Mouse (Mus musculus) telencephalon, adult 2 months (tissue): ENCODE measurements around the gene Pes1.

Experiments
- DNase-seq: peaks from one replicate; pipeline ENCODE4 v3.0.0-alpha.2; 2011; ENCODE audit warnings: low read depth, low spot score

Pes1 gene

GRCm38 (mm10) chr11:3963155-3963554 is 620 bp upstream of the Pes1 start:
- no peak for DNase-seq

- no peak for DNase-seq
Measured at GRCm38 (mm10) chr11:3964416-3965172, 819 bp downstream of the Pes1 start.

- DNase-seq, result no peak
Measured at GRCm38 (mm10) chr11:3969837-3970236, 6.1 kb downstream of the Pes1 start.

- DNase-seq, result no peak
Measured at GRCm38 (mm10) chr11:3970361-3970760, 6.6 kb downstream of the Pes1 start.

GRCm38 (mm10) chr11:3973081-3973480 is 9.3 kb downstream of the Pes1 start:
- DNase-seq, result no peak

- no peak for DNase-seq
Measured at GRCm38 (mm10) chr11:3974311-3974710, 10.5 kb downstream of the Pes1 start.

GRCm38 (mm10) chr11:3976678-3977077 is 12.9 kb downstream of the Pes1 start, which contains the start of gene 4930556J24Rik:
Gene 4930556J24Rik, minus strand, starts transcription at chr11:3976778.
- DNase-seq, result no peak

GRCm38 (mm10) chr11:3978421-3978820 is 14.6 kb downstream of the Pes1 start:
- no peak for DNase-seq

GRCm38 (mm10) chr11:3981536-3981935 is 17.8 kb downstream of the Pes1 start:
- no peak for DNase-seq

- DNase-seq, result no peak
Measured at GRCm38 (mm10) chr11:3982275-3983209, 18.8 kb downstream of the Pes1 start.

GRCm38 (mm10) chr11:3983291-3983862 is 19.6 kb downstream of the Pes1 start, which contains the start of gene Gal3st1:
Gene Gal3st1, plus strand, starts transcription at chr11:3983636.
- peak; percentile 76 for DNase-seq

- DNase-seq, result no peak
Measured at GRCm38 (mm10) chr11:3983863-3984745, 20.3 kb downstream of the Pes1 start.

- no peak for DNase-seq
Measured at GRCm38 (mm10) chr11:3989748-3990147, 26.0 kb downstream of the Pes1 start.

- no peak for DNase-seq
Measured at GRCm38 (mm10) chr11:3993132-3993531, 29.4 kb downstream of the Pes1 start.

GRCm38 (mm10) chr11:3993914-3994313 is 30.1 kb downstream of the Pes1 start:
- DNase-seq, result no peak

- no peak for DNase-seq
Measured at GRCm38 (mm10) chr11:3995511-3995910, 31.7 kb downstream of the Pes1 start.

- no peak for DNase-seq
Measured at GRCm38 (mm10) chr11:3996840-3997239, 33.1 kb downstream of the Pes1 start.

- DNase-seq, result no peak
Measured at GRCm38 (mm10) chr11:3997978-3998720, 34.4 kb downstream of the Pes1 start.

GRCm38 (mm10) chr11:3999547-3999946 is 35.8 kb downstream of the Pes1 start:
- DNase-seq, result no peak

- no peak for DNase-seq
Measured at GRCm38 (mm10) chr11:4001603-4002002, 37.8 kb downstream of the Pes1 start.
